Mouse (Mus musculus) spleen, embryonic (tissue): ENCODE results near the gene Nat8f1.
"Not testable (repeated sequence)": the region's sequence is repeated elsewhere in the genome, so short reads cannot be mapped to it uniquely, and the experiment has no call there.

ENCODE experiments used
- CTCF ChIA-PET: fragments of 350-600 bp; sonication (Branson Sonifier 250); formaldehyde crosslinking; loops from one replicate; lab custom pipeline; 2022; lab: Charles Lee

The Nat8f1 gene

GRCm38 (mm10) chr6:85908341-85908740, 7.1 kb downstream of the Nat8f1 start:
- CTCF ChIA-PET, result no interaction called here

DNA sequence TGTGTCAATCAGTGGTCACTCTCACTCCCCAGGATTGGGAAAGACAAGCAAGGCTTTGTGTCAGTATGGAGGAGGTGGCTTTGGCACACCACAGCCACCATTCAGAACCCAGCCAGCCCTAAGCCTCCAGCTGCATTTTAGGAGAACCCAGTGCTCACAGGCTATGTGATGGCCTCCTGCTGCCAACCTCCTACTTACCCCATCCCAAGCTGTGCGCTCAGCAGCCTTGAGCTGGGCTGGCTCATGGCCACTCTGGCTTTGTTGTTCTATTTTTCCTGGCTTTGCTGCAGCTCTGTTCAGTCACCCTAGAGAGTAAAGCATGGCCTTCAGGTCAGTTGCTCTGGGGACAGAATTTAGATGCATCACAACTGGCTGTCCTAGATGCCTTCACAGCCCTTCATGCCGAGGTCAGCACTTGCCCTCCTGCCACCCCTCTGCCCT, 8.6 kb downstream of the Nat8f1 start:
- CTCF ChIA-PET, result not testable (repeated sequence)

DNA sequence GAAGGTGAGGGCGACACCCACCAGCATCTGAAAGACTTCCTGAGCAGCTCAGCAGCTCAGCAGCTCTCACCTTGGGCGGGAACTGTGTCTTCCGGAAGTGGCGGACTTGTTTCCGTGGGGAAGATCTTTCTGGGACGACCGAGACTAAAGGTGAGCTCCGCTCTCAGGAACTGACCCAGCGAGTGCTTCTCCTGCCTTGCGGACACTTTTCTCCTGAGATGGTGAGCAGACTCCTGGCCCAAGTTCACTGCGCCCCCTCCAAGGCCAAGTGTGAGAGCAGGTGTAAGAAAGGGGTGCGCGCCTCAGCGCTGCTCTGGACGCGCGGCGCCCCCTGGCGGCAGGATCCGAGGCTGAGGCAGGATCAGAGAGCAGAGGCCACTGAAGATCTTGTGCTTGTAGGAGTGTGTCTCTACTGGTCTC, 10.8 kb downstream of the Nat8f1 start, which contains the start of gene Nat8f4:
Gene Nat8f4, minus strand, starts transcription at position 243 of the 420 bp plus-strand sequence.
- CTCF ChIA-PET, result interaction anchor here (0.6 kb wide), 1 partner anchor 10 kb away, joined by 4 read pairs; no protein-coding TSS in a partner anchor

- CTCF ChIA-PET, result no interaction called here
These were observed 13.2 kb downstream of the Nat8f1 start for GRCm38 (mm10) chr6:85902303-85902702.

GRCm38 (mm10) chr6:85898596-85899475, 16.7 kb downstream of the Nat8f1 start:
- CTCF ChIA-PET, result not testable (repeated sequence)

DNA sequence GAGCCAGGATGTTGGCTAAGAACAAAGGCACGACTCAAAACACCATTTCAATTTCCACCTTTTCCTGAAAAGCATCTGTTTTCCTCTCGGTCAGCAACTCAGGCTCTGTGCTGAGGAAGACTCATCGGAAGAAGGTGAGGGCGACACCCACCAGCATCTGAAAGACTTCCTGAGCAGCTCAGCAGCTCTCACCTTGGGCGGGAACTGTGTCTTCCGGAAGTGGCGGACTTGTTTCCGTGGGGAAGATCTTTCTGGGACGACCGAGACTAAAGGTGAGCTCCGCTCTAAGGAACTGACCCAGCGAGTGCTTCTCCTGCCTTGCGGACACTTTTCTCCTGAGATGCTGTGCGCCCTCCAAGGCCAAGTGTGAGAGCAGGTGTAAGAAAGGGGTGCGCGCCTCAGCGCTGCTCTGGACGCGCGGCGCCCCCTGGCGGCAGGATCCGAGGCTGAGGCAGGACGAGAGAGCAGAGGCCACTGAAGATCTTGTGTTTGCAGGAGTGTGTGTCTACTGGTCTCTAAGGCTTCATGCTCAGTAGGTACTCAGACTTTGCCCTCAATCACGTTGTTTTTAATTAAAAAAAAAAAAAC, 20.3 kb downstream of the Nat8f1 start:
- CTCF ChIA-PET, result not testable (repeated sequence)

- CTCF ChIA-PET, result no interaction called here
These were observed 26.5 kb downstream of the Nat8f1 start for GRCm38 (mm10) chr6:85888961-85889360.

DNA sequence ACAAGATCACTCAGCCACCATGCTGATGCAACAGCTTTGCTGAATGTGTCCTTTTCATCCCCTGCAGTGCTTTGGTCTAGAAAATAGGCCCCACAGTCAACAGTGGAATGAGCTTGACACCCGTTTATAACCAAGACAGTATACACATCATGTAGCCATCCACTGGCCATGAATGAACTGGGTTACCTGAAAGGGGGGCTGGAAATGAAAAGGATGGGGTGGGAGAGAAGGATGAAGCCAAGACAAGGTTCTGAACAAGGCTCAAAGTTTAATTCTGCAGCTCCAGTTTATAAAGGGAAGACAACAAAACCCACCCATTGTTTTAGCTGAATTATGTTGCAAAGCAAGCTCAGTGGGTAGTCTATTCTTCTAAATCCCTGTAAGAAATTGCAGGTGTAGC, 31.2 kb downstream of the Nat8f1 start:
- CTCF ChIA-PET, result no interaction called here

DNA sequence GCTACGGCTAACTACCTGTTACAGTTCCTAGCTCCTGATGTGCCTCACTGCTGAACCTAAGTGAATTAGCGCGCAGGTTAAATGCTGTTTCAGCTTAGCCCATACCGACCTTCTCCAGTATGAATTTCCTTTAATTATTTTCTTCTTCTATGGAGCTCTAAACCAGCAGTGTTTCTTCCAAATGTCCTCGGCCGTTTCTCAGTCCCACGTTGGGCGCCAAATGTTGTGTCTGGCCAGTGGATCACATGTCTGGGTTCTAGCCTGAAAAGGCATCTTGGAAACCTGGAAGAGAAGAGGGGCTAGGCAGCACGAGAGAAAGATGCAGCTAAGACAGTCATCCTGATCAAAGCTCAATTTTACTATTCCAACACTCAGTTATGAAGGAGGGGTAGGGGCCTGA, 32.2 kb downstream of the Nat8f1 start:
- CTCF ChIA-PET, result not testable (repeated sequence)

DNA sequence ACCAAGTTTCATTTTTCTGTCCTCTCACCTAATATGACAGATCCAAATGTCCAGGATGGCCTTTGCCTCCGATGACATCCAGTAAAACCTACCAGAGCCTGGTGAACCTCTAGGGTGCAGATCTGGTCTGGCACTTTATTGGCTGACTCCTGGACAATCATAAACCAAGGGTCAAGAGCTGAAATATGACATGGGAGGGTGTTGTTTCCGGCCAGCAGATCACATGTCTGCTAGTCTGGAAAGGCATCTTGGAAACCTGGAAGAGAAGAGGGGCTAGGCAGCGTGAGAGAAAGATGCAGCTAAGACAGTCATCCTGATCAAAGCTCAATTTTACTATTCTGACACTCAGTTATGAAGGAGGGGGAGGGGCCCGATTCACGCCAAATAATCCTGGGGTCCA, 46.5 kb downstream of the Nat8f1 start, which contains the start of gene Nat8f2:
Gene Nat8f2, minus strand, starts transcription at position 153 of the 400 bp plus-strand sequence.
- CTCF ChIA-PET, result not testable (repeated sequence)

DNA sequence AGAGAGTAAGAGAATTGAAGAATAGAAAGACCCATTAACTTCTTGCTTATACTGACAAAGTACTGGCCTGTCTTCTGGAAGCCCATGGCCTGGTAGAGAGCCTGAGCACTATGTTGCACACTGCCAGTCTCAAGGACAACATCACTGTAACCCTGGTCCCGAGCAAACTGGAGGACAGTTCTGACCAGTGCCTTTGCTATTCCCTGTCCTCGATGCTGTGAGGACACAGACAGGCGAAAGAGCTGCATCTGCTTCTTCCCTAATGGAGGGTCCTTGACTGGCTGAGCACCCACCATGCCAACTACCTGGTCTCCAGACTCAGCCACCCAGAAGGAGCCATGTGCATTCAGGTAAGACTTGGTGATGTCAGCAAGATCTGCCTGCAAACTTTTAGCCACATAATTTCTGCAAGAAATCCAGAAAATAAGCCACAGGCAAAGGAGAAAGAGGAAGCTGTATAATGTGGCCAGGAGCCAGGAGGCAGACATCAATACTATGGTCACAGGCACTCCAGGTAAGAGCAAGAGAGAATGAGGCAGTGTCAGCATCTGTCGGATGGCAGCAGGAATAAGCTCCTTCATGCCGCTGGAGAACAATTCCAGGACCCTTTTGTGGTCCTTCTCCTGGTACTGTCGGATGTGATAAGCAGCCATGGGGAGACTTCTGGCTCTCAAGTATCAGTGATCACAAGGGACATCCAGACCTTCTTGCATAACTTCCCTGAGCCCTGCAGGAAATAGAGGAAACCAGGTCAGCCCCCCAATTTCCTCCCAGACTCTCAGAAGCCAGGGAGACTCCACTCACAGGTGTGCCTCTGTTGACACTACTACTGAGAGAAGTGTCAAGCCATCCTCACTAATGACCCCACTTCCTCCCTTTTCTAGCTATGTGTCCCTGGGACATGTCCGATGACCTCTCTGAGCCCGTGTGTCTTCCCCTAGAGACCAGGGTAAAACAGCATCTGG, 47.5 kb downstream of the Nat8f1 start:
- CTCF ChIA-PET, result no interaction called here

GRCm38 (mm10) chr6:85866995-85867394, 48.5 kb downstream of the Nat8f1 start:
- CTCF ChIA-PET, result not testable (repeated sequence)

- CTCF ChIA-PET, result not testable (repeated sequence)
These were observed 49.3 kb downstream of the Nat8f1 start for GRCm38 (mm10) chr6:85866166-85866565.

DNA sequence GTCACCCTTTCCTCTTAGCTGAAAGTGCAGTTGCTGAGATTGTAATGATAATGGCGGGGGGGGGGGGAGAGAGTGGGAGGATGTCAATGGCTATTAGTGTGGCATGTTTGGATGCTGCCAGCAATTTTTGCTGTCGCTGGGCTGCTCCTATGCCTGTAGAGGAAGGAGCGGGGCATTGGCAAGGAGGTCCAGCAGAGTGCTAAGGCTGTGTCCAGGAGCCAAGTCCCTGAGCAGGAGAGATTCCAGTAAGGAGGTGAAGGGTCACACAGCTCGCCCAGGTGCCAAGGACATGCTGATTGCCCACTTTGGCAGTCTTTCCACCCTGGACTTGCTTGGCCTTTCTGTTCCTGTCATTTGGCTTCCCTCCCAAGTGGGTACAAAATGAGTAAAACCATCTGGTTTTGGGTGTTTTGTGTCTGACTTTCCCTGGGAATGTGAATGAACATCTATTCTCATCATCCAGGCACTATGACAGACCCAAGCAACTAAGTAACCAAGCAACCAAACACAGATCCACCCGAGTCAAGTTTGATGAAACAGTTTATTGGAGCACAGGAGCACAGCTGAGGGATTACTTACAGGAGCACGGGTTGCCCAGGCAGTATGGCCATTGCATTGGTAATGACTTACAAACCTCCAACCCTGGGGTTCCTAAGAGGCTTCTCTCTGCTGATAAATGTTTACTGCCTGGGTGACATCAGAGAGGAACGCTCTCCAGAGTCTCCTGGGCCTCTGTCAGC, 50.4 kb downstream of the Nat8f1 start:
- CTCF ChIA-PET, result interaction anchor here (0.6 kb wide), 1 partner anchor 1953 kb away, joined by 6 read pairs; no protein-coding TSS in a partner anchor

- CTCF ChIA-PET, result no interaction called here
These were observed 51.6 kb downstream of the Nat8f1 start for GRCm38 (mm10) chr6:85863840-85864239.

DNA sequence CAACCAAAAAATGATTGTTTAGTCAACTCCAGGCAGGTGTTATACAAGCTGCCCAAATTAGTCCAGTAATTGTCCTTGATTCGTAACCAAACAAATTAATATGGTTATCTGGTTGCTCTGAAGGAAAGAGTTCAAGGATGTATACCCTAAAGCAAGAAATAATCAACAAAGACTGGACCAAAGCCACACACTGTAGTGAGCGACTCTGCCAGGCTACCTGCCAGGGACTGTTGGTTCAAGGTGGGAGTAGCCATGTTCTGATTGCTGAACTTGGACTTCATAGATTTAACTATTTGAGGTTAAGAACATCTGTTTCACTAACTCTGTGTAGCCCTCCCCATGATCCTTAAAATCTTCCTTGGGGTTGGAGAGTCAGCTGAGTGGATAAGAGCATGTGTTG, 52.4 kb downstream of the Nat8f1 start:
- CTCF ChIA-PET, result no interaction called here

- CTCF ChIA-PET, result no interaction called here
These were observed 52.9 kb downstream of the Nat8f1 start for GRCm38 (mm10) chr6:85862565-85862964.

GRCm38 (mm10) chr6:85861247-85861646, 54.2 kb downstream of the Nat8f1 start:
- CTCF ChIA-PET, result no interaction called here
